Mouse (Mus musculus) heart, adult 2 months (tissue): ENCODE measurements around the gene Trim46.

Experiments
- CTCF ChIP-seq: fragments of 200-600 bp; IDR thresholded peaks from 2 replicates; pipeline ENCODE4 v1.8.1; 2022; ENCODE audit warnings: antibody characterized with exemption, mild to moderate bottlenecking, moderate library complexity
- EP300 ChIP-seq: fragments of 200-500 bp; IDR thresholded peaks from 2 replicates; pipeline ENCODE4 v1.6.1; 2011; ENCODE audit warnings: low read depth, low read length, control low read depth; ENCODE audit not compliant: insufficient read depth
- POLR2A ChIP-seq: fragments of 200-500 bp; IDR thresholded peaks from 2 replicates; pipeline ENCODE4 v1.6.1; 2011; ENCODE audit warnings: mild to moderate bottlenecking, low read depth, low read length, control low read depth; ENCODE audit not compliant: insufficient read depth

GRCm38 (mm10) chr3:89229276-89229675 lies 16.8 kb downstream of the Trim46 start:
- TF ChIP-seq CTCF (no peak), EP300 (no peak), POLR2A (no peak)
